Mouse (Mus musculus): ENCODE data around the gene Kcnt1. TPM values are rescaled to one million over a fixed set of nuclear protein-coding genes. Genes with fewer than 3 reads are reported as not detected.

Gene Kcnt1
- total RNA-seq, 2 experiments from 2014 or later = 0.23 to 0.84 TPM

DNA sequence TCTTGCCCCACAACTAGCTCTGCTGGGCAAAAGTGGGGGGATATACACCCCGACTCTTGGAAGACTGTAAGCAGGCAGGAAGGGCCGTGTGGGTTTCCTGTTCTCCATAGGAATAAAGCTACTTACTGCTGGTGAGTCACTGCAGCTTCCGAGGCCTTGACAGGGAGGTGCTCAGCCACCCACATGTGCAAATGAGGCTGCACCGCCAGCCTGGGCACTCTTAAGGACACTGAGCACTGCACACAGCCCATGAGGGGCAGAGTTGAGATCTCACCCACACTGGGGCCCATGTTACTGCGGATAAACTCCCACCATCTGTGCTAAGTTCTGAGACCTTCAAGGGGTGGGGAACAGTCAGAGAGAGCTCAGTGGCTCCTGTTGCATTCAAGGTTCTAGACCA is 3.1 kb downstream of the Kcnt1 start:
- DNase-seq = no peak
- intact Hi-C loops (cut with DNase I; ENCODE audit: low total_unique reads) = no loop called here

DNA sequence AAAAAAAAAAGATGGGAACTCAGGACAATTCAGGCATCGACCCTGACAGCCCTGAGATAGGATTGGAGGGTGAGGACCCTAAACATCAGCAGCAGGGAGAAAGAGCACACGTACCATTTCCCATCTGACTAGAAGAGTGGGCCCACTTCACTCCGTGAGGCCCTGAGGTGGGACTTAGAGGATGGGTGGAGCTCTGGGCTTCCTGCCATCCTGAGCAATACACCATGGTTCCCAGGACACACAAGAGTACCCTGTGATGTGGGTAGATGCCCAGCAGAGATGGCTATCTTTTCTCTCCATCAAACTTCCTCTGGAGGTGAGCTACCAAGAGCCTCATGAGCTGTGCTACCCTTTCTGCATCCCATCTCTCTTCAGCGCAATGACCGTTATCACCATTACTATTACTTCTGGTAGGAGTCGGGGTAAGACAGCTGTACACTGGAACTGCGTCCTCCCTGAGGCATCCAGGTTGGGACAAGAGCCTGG is 13.8 kb downstream of the Kcnt1 start:
- intact Hi-C loops (cut with DNase I; ENCODE audit: low total_unique reads) = no loop called here
- DNase-seq = no peak

DNA sequence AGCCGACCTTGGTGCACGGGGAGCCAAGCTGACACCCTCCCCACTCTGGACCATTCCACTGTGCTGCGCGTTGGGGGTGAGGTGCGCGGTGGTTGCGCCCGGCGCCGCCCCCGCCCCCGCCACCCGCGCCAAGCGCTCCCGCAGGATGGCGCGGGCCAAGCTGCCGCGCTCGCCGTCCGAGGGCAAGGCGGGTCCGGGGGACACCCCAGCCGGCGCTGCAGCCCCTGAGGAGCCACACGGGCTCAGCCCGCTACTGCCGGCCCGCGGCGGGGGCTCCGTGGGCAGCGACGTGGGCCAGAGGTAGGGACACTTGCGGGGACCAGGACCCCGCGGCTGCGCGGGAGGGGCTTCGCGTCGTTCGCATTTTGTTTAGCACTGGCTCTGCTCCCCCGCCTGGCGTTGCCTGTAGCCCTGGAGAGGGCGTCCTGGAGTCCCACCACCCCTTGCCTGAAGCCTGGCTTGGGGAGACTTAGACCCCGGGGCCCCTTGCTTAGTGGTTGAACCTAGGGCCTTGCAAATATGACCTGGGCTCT is 14.3 kb downstream of the Kcnt1 start:
- intact Hi-C loops (cut with DNase I; ENCODE audit: low total_unique reads) = no loop called here

DNA sequence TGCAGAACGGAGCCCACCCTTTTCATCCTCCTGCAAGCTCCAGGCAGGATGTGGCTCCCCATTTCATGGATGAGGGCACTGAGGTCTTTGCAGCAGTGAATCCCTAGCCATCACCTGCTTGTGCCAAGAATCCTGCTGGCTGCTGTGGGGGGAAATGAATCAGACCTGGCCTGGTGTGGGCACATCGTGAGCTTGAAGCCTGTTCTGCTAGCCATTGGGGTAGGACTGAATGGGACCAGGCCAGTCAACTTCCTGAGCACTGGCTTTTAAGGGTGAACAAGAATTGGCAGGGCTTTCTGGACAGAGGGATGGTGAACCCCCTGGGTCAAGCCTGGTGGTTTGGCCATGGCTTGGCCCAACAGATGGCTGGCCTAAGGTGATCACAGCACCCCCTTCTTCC is 15.0 kb downstream of the Kcnt1 start:
- no peak for DNase-seq
- intact Hi-C loops (cut with DNase I; ENCODE audit: low total_unique reads) = no loop called here

More for the DNA sequence above, 14.3 kb downstream of the Kcnt1 start:
- DNase-seq = no peak

DNA sequence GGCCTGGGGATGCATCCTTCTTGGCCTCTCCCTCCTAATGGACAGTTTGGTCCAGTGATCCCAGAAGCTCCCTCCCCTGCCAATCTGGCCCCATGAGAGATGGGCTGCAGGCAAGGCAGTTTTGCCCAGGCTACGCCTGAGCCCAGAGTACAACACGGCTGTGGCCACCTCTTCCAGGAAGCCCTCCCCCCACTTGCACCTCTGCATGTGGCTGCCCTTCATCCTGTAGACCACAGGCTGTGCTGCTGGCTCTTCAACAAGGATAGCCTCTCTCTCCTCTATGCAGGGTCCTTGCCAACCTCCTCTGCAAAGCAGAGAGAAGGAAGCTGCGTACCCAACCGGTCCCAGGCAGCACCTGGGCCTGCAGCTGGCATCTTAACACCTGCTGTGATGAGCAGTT is 15.5 kb downstream of the Kcnt1 start:
- DNase-seq = no peak
- intact Hi-C loops (cut with DNase I; ENCODE audit: low total_unique reads) = no loop called here

DNA sequence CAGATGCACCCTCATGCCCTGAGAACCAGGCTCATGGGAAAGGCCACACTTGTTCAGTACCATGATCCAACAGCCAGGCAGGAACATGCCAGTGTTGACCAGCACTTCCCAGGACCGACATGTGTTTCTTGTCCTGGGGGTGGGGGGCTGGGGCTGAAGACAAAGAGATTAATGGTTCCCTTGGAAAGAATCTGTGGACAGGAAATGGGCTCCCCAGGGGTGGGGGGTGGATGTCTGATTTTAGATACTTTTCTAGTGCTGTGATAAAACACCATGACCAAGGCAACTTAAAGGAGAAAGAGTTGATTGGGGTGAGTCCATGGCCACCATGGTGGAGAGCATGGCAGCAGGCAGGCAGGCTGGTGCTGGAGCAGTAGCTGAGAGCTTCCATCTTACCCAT is 18.7 kb downstream of the Kcnt1 start:
- no peak for DNase-seq
- intact Hi-C loops (cut with DNase I; ENCODE audit: low total_unique reads) = no loop called here

DNA sequence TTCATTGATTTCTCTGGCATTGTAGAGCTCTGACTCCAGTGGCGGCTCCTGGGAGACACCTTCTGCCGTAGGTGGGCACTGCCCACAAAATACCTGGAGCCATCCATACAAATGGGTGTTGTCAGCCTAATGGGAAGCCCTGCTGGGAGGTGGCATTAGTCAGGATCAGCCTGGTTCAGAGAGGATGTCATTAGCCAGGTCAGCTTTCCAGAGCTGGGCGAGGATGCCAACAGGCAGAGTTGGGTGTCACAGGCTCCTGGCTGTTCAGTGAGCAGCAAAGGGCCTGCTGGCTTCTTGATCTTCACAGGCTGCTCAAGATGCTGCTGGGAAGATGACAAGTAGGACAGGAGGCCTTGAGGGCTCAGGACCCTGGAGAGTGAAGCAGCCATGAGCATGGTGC is 21.2 kb downstream of the Kcnt1 start:
- no peak for DNase-seq
- intact Hi-C loops (cut with DNase I; ENCODE audit: low total_unique reads) = no loop called here

DNA sequence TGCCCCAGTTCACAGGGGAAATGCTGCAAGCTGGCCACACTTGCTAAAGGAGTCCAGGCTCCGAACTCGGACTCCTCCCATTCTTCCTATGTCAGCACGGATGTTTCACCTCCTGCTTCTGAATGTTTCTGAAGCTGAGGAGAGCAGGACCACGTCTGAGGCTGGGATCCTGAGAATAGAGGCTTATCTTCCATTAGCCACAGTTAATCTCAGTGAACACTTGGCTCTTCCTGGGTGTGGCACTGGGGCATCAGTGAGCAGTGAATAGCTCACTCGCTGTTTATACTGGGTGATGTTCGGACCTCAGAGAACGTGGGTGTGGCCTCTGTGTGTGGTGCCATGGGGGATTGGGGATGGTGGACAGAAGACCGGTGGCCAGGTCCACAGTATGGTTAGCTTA is 23.7 kb downstream of the Kcnt1 start:
- DNase-seq = no peak
- intact Hi-C loops (cut with DNase I; ENCODE audit: low total_unique reads) = no loop called here

DNA sequence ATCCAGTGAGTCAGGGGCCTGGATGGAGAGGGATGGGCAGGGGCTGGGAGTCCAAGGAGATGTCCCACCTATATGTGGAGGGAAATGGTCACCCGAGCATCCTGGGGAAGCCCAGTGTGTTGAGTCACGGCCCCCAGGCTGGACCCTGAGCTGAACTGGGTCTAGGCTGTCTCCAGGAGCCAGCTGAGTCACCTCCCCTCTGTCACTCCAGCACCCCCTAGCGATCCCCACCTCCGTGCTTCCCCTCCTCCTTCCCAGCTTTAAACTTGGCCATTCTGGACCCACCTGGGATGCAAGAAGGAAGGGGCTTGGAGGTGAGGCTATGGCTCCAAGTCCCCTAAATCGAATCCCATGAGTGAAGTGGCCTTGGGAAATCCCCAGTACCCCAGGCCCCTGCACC is 24.6 kb downstream of the Kcnt1 start:
- intact Hi-C loops (cut with DNase I; ENCODE audit: low total_unique reads) = no loop called here
- DNase-seq = no peak

DNA sequence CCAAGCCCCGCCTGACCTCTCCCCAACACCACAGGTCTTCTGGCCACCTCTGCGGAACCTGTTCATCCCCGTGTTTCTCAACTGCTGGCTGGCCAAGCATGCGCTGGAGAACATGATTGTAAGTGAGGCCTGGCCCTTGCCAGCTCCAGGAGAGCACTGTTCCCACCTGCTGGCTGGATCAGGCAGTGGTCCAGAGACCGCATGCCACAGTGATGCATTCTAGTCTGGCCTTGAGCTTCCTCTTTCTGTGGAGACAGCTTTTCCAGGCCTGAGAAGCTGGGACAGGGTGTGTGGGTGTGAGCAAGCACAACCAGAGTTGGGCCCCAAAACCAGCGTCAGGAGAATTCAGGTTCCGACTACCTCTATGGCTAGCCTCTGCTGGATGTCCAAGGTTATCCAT is 28.9 kb downstream of the Kcnt1 start:
- intact Hi-C loops (cut with DNase I; ENCODE audit: low total_unique reads) = no loop called here
- no peak for DNase-seq

DNA sequence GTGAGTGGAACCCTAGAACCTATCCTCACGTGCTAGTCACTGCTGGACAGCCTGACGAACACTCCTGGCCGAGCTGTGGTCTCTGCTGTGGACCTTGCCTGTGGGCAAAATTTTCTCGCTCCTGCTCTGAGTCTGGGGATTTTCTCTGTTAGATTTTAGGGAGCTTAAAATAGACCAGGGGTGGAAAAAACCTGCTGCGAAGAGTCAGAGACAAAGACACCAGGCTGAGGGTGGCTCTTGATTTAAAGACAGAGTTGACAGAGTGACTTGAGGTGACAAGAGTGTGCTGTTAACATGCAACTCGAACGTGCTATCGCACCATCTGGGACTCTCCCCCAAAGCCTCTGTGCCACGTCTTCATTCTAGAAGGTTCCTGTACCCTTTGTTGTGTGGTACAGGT is 35.4 kb downstream of the Kcnt1 start:
- intact Hi-C loops (cut with DNase I; ENCODE audit: low total_unique reads) = no loop called here
- DNase-seq = no peak

DNA sequence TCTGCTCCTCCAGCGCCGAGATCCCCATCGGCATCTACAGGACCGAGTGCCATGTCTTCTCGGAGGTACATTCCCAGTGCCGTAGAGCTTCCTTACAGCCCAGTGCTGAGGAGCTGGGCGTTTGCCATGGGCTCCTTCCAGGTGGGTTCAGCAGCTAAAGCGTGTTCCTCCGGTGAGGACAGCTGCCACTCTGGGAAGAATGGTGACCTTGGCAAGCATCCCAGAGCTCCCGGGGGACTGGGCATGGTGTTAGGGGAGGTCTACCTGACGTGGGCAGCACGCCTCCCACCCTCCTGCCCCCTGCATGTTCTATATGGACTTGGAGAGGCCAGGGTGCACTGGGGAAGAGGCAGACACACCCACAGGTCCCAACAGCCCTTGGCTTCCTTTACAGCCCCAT is 46.3 kb downstream of the Kcnt1 start:
- no peak for DNase-seq
- intact Hi-C loops (cut with DNase I; ENCODE audit: low total_unique reads) = no loop called here

DNA sequence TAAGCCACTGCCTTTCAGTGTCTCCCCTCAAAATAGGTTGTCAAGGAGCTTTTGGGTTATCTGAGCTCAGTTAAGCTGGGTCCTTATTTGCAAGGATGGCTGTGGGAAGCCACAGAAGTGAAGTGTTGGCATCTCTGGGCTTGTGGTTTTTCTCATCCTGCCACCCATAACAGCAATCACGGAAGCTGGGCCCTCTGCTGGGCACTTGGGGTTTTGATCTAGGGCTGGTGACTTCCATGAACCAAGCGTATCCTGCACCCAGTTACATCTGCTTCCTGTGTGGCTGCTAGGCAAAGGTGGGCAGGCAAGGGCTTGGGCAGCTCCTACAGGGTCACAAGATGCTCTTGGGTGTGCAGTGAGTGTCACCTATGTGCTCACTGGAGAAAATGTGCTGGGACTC is 49.7 kb downstream of the Kcnt1 start:
- intact Hi-C loops (cut with DNase I; ENCODE audit: low total_unique reads) = no loop called here
- DNase-seq = no peak

DNA sequence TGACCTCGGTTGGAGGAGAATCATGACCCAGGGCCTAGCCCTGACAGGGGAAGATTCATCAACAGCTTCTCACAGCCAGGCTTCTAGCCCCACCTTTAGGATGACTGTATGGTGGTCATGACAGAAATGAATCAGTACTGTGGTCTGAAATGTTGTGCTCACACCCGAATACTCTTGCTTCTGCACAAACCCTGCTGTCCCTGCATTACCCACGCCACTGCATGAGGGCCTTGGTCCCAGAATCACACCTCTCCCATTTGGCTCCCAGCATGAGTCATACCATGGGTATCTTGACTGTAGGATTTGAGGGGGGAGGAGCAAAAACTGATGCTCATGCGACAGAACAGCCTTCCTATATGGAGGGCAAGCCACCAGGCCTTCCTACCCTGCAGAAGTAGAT is 50.7 kb downstream of the Kcnt1 start:
- intact Hi-C loops (cut with DNase I; ENCODE audit: low total_unique reads) = no loop called here
- no peak for DNase-seq

DNA sequence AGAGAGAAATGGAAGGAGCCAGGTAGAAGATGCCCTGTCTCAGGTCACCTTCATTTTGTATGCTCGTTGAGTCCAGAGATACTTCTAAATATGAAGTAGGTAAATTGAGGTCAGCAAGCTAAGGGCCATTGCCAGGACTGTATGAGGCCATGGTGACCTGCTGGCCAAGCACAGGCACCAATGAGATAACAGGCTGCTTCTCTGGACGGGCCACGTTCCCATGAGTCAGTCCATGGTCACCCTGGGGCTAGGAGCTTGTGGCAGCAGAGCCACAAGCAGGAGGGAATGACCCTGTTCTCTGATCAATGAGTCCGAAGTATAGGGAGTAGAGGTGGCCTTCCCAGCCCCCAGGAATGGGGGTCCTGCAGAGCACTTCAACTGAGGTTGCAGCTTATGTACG is 51.3 kb downstream of the Kcnt1 start:
- DNase-seq = no peak
- intact Hi-C loops (cut with DNase I; ENCODE audit: low total_unique reads) = no loop called here

DNA sequence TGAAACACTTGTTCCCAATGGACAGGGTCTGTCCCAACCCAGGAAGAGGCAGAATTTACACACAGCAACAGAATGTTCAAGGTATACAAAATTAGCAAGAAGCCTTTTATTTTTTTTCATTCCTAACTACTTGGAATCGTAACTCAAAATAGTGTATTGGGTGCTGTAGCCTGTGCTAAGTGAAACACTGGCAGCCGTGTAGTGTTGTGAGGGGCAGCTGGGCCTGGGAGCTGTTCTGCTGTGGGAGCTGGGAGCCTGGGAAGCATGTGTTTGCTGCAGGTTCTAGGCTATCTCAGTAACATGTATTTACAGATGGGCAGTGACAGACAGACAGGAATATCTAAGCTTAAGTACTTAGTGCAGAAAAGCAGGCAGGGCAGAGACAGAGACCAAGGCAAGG is 54.9 kb downstream of the Kcnt1 start:
- intact Hi-C loops (cut with DNase I; ENCODE audit: low total_unique reads) = no loop called here
- no peak for DNase-seq

DNA sequence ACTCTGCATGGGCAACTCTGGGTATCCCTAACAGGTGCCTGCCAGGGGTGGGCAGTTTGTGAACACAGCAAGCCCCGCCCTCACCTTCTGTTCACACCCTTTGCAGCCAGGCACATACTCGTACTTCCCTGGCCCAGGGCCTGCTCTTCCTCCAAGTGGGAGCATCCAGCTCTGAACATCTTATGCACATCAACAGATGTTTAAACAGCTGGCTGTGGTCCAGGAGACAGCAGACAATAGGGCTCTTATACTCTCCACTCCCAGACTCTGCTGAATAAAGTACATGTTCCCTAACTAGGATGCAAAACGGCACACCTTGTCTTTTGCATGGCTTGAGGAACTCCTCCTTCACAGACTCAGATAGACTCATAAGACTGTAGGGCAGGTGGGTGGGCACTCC is 56.4 kb downstream of the Kcnt1 start:
- intact Hi-C loops (cut with DNase I; ENCODE audit: low total_unique reads) = no loop called here
- no peak for DNase-seq

DNA sequence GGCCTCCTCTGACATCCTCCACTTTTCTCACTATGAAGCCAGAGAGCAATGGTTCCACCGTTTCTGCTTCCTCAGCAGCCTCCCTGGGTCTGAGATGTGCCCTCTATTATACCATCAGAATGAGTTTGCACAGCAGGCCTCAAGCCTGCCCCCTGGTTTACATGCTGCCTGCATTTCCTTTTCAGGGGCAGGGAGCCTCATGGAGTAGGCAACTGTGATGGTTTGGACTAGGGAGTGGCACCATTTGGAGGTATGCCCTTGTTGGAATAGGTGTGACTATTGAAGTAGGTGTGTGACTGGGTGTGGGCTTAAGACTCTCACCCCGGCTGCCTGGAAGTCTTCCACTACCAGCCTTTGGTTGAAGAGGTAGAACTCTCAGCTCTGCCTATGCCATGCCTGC is 60.3 kb downstream of the Kcnt1 start:
- intact Hi-C loops (cut with DNase I; ENCODE audit: low total_unique reads) = no loop called here
- no peak for DNase-seq

DNA sequence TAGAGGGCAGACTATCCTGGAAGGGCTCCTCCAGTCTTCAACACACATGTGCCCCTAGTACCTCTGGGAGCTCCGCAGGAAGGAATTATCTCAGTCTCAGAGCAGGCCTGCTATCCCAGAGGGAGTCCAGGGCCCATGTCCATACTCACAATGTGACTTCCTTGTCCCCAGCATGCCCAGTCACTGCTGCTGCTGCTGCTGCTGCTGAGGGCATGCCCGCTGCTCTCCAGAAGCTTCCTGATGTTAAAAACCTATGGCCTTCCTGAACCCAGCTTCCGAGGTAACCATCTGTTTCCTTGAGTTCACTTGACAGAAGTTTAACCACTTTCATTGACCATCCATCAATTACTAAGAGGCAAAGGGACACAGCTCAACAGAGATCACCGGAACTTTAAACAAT is 61.4 kb downstream of the Kcnt1 start:
- intact Hi-C loops (cut with DNase I; ENCODE audit: low total_unique reads) = no loop called here
- DNase-seq = no peak

DNA sequence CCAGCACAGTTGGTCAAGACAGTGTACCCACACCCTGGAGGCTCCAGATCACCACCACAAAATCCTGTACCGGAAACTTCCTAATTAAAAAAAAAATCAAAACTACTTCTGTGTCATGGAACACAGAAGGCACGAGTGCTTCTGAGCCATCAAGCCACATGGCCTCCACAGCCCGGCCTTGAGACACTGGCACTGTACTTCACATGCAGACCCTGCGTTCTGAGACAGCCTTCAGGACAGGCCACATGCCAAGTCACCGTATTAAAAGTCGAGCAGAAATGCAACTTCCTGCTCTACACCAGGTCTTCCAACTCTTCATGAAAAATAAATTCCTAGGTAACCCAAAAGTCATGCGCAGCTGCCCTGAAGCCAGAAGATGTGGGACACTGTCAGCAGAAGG is 64.3 kb downstream of the Kcnt1 start:
- intact Hi-C loops (cut with DNase I; ENCODE audit: low total_unique reads) = no loop called here
- no peak for DNase-seq

DNA sequence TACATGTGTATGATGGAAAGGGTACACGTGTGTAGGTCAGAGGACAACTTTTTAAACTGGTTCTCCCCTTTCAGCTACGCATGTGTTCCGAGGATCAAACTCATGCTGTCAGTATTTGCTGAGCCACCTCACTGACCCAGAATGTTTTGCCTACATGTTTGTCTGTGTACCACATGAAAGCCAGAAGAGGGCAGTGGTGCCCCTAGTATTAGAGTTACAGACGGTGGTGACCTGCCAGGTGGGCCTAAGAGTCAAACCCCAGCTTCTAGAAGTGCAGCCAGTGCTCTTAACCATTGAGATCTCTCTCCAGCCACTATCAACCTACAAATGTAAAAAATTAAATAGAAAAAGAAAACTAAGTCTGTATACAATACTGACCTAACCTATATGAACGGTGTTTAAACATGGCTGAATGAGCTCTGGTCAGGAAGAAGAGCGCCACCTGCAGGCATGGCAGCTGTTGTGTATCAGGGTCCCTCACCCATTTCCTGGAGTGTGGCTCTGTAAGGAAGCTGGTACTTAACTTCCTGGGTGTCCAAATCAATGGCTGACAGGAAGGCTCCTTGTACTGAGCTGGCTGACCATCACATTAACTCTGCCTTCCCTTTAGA is 67.8 kb downstream of the Kcnt1 start:
- DNase-seq = no peak
- intact Hi-C loops (cut with DNase I; ENCODE audit: low total_unique reads) = no loop called here

DNA sequence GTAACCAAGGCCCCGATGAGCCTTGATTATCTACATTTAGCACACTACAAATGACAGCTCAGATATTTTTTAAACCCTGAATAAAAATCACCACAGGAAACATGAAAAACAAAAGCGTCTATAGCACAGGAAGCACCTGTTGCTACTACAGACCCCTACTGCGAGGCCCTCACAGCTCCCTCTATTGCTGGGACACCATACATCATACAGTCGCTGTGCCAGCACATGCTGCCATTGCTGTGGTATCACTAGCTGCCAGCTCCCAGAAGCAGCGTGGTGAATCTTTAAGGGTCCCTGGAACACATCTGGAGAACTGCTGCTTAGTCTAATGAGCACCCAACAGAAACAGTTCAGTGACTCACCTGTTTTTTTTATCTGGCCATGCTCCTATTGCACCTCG is 77.0 kb downstream of the Kcnt1 start:
- intact Hi-C loops (cut with DNase I; ENCODE audit: low total_unique reads) = no loop called here
- DNase-seq = no peak

All from gastrocnemius, postnatal 14 days (tissue).